Mouse (Mus musculus): ENCODE results near the gene Dhx58. TPM values are rescaled to one million over a fixed set of nuclear protein-coding genes. Genes with fewer than 3 reads are reported as not detected.
"Not testable (repeated sequence)": the region's sequence is repeated elsewhere in the genome, so short reads cannot be mapped to it uniquely, and the experiment has no call there.

Gene Dhx58
- polyA plus RNA-seq, 1 experiment, result 27.3 TPM

GRCm38 (mm10) chr11:100671049-100671448, 33.0 kb downstream of the Dhx58 start:
- H3K4me3 ChIP-seq (ENCODE audit: control insufficient read depth, insufficient read depth, low read length), result no peak overlapping the region
- TF ChIP-seq POLR2A (IDR thresholded peaks at IDR 0.05; ENCODE audit: control insufficient read depth, extremely low read depth, insufficient read depth, low read length, poor library complexity), result no peak
- no peak for TF ChIP-seq CTCF (IDR thresholded peaks at IDR 0.05; ENCODE audit: borderline replicate concordance, control insufficient read depth, extremely low read depth, insufficient read depth, low read length, poor library complexity)
- WGBS, result 93% methylated on average over 1 of the region's 1 CpGs
- H3K4me1 ChIP-seq (replicated peaks; ENCODE audit: control insufficient read depth, insufficient read depth, low read length), result no peaks in the 10 kb centered on the region
- H3K27me3 ChIP-seq (ENCODE audit: control insufficient read depth, insufficient read depth, low read length), result no peaks in the 10 kb centered on the region
- no peak overlapping the region for H3K27ac ChIP-seq (ENCODE audit: control insufficient read depth, insufficient read depth, low read length)
- DNase-seq, result no peak
- H3K36me3 ChIP-seq (ENCODE audit: control insufficient read depth, insufficient read depth, low read length), result no peaks in the 10 kb centered on the region

- Histone ChIP-seq H3K27me3 (ENCODE audit: control insufficient read depth, insufficient read depth, low read length) (no peaks in the 10 kb centered on the region), H3K27ac (ENCODE audit: control insufficient read depth, insufficient read depth, low read length) (no peak overlapping the region), H3K4me3 (ENCODE audit: control insufficient read depth, insufficient read depth, low read length) (no peak overlapping the region), H3K4me1 (replicated peaks; ENCODE audit: control insufficient read depth, insufficient read depth, low read length) (no peaks in the 10 kb centered on the region), H3K36me3 (ENCODE audit: control insufficient read depth, insufficient read depth, low read length) (no peaks in the 10 kb centered on the region)
- 94% methylated on average over 10 of the region's 10 CpGs for WGBS
- DNase-seq, result no peak
- TF ChIP-seq POLR2A (IDR thresholded peaks at IDR 0.05; ENCODE audit: control insufficient read depth, extremely low read depth, insufficient read depth, low read length, poor library complexity), result no peak
- no peak for TF ChIP-seq CTCF (IDR thresholded peaks at IDR 0.05; ENCODE audit: borderline replicate concordance, control insufficient read depth, extremely low read depth, insufficient read depth, low read length, poor library complexity)
Observed at GRCm38 (mm10) chr11:100659806-100660205, 44.3 kb downstream of the Dhx58 start.

- H3K4me3 ChIP-seq (ENCODE audit: control insufficient read depth, insufficient read depth, low read length), result no peak overlapping the region
- no peak for TF ChIP-seq CTCF (IDR thresholded peaks at IDR 0.05; ENCODE audit: borderline replicate concordance, control insufficient read depth, extremely low read depth, insufficient read depth, low read length, poor library complexity)
- no peak for TF ChIP-seq POLR2A (IDR thresholded peaks at IDR 0.05; ENCODE audit: control insufficient read depth, extremely low read depth, insufficient read depth, low read length, poor library complexity)
- H3K27me3 ChIP-seq (ENCODE audit: control insufficient read depth, insufficient read depth, low read length), result no peaks in the 10 kb centered on the region
- no peaks in the 10 kb centered on the region for H3K4me1 ChIP-seq (replicated peaks; ENCODE audit: control insufficient read depth, insufficient read depth, low read length)
- DNase-seq, result no peak
- 49% methylated on average over 6 of the region's 6 CpGs for WGBS
- H3K27ac ChIP-seq (ENCODE audit: control insufficient read depth, insufficient read depth, low read length), result no peak overlapping the region
- no peaks in the 10 kb centered on the region for H3K36me3 ChIP-seq (ENCODE audit: control insufficient read depth, insufficient read depth, low read length)
Observed at GRCm38 (mm10) chr11:100656458-100656857, 47.6 kb downstream of the Dhx58 start.

- 65% methylated on average over 3 of the region's 3 CpGs for WGBS
- H3K4me1 ChIP-seq (replicated peaks; ENCODE audit: control insufficient read depth, insufficient read depth, low read length); H3K27me3 ChIP-seq (ENCODE audit: control insufficient read depth, insufficient read depth, low read length): not testable (repeated sequence)
Observed at GRCm38 (mm10) chr11:100655589-100655988, 48.5 kb downstream of the Dhx58 start.

GRCm38 (mm10) chr11:100651748-100652147, 52.3 kb downstream of the Dhx58 start:
- Histone ChIP-seq H3K27me3 (ENCODE audit: control insufficient read depth, insufficient read depth, low read length) (no peaks in the 10 kb centered on the region; the same call in 1 of the 2 replicates), H3K27ac (ENCODE audit: control insufficient read depth, insufficient read depth, low read length) (no peak overlapping the region), H3K36me3 (ENCODE audit: control insufficient read depth, insufficient read depth, low read length) (no peaks in the 10 kb centered on the region), H3K4me1 (replicated peaks; ENCODE audit: control insufficient read depth, insufficient read depth, low read length) (no peaks in the 10 kb centered on the region), H3K4me3 (ENCODE audit: control insufficient read depth, insufficient read depth, low read length) (no peak overlapping the region)
- TF ChIP-seq CTCF (IDR thresholded peaks at IDR 0.05; ENCODE audit: borderline replicate concordance, control insufficient read depth, extremely low read depth, insufficient read depth, low read length, poor library complexity) (no peak), POLR2A (IDR thresholded peaks at IDR 0.05; ENCODE audit: control insufficient read depth, extremely low read depth, insufficient read depth, low read length, poor library complexity) (no peak)
- no peak for DNase-seq
- WGBS, result 61% methylated on average over 3 of the region's 3 CpGs

More at GRCm38 (mm10) chr11:100655589-100655988, 48.5 kb downstream of the Dhx58 start:
- not testable (repeated sequence) for H3K36me3 ChIP-seq (ENCODE audit: control insufficient read depth, insufficient read depth, low read length); H3K27ac ChIP-seq (ENCODE audit: control insufficient read depth, insufficient read depth, low read length); H3K4me3 ChIP-seq (ENCODE audit: control insufficient read depth, insufficient read depth, low read length)
- peak; percentile 14 for DNase-seq

GRCm38 (mm10) chr11:100651205-100651604, 52.9 kb downstream of the Dhx58 start:
- Histone ChIP-seq H3K4me1 (replicated peaks; ENCODE audit: control insufficient read depth, insufficient read depth, low read length) (no peaks in the 10 kb centered on the region), H3K27ac (ENCODE audit: control insufficient read depth, insufficient read depth, low read length) (no peak overlapping the region), H3K36me3 (ENCODE audit: control insufficient read depth, insufficient read depth, low read length) (no peaks in the 10 kb centered on the region), H3K27me3 (ENCODE audit: control insufficient read depth, insufficient read depth, low read length) (no peaks in the 10 kb centered on the region; the same call in 1 of the 2 replicates), H3K4me3 (ENCODE audit: control insufficient read depth, insufficient read depth, low read length) (no peak overlapping the region)
- no peak for TF ChIP-seq POLR2A (IDR thresholded peaks at IDR 0.05; ENCODE audit: control insufficient read depth, extremely low read depth, insufficient read depth, low read length, poor library complexity)
- no peak for TF ChIP-seq CTCF (IDR thresholded peaks at IDR 0.05; ENCODE audit: borderline replicate concordance, control insufficient read depth, extremely low read depth, insufficient read depth, low read length, poor library complexity)
- DNase-seq, result no peak
- WGBS, result 40% methylated on average over 8 of the region's 8 CpGs

- Histone ChIP-seq H3K4me3 (ENCODE audit: control insufficient read depth, insufficient read depth, low read length) (no peak overlapping the region), H3K27ac (ENCODE audit: control insufficient read depth, insufficient read depth, low read length) (no peak overlapping the region), H3K36me3 (ENCODE audit: control insufficient read depth, insufficient read depth, low read length) (no peaks in the 10 kb centered on the region), H3K27me3 (ENCODE audit: control insufficient read depth, insufficient read depth, low read length) (no peaks in the 10 kb centered on the region; the same call in 1 of the 2 replicates), H3K4me1 (replicated peaks; ENCODE audit: control insufficient read depth, insufficient read depth, low read length) (no peaks in the 10 kb centered on the region)
- 87% methylated on average over 8 of the region's 8 CpGs for WGBS
- no peak for TF ChIP-seq CTCF (IDR thresholded peaks at IDR 0.05; ENCODE audit: borderline replicate concordance, control insufficient read depth, extremely low read depth, insufficient read depth, low read length, poor library complexity)
- no peak for TF ChIP-seq POLR2A (IDR thresholded peaks at IDR 0.05; ENCODE audit: control insufficient read depth, extremely low read depth, insufficient read depth, low read length, poor library complexity)
- DNase-seq, result no peak
Observed at GRCm38 (mm10) chr11:100648405-100648804, 55.7 kb downstream of the Dhx58 start.
